Mouse (Mus musculus) left cerebral cortex, postnatal 25 days (tissue): ENCODE results near the gene Cnn1. TPM values are rescaled to one million over a fixed set of nuclear protein-coding genes. Genes with fewer than 3 reads are reported as not detected.

Experiments used
- DNase-seq, 2 experiments: peaks; one replicate each; pipeline ENCODE4 v3.0.0; 2022; ENCODE audit warnings: low spot score in 2 of 2, mixed read lengths in 1 of 2
- intact Hi-C: fragments of 180-260 bp; cut with DNase I; formaldehyde crosslinking; loops from one replicate; pipeline ENCODE4 v1.15.1; 2025
- total RNA-seq, 2 experiments: library from RNA; stranded (reverse); gene quantifications; 2 replicates each; pipeline ENCODE4 v1.2.3; 2021

The Cnn1 gene
- total RNA-seq, 2 experiments from 2014 or later: 0.25 to 1.0 TPM

DNA sequence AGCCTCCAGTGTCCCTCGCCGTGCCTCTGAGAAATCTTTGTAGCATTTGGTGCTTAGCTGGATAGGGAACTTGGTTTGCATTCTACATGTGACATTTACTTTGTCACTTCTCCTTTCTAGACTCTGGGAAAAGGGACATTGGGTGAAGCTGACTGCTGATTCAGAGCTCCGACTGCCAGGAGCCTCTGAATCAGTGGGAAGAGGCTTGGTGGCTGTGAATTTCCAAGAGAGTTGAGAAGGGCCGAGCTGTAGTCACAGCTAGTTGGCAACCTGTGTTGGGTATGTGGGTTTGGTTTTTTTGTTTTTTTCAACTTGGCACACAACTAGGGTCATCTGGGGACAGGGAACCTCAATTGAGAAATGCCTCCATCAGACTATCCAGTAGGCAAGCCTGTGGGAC lies 20.5 kb downstream of the Cnn1 start:
- intact Hi-C loops: no loop called here
- DNase-seq: peak in 1 of 2 experiments; percentile 87

DNA sequence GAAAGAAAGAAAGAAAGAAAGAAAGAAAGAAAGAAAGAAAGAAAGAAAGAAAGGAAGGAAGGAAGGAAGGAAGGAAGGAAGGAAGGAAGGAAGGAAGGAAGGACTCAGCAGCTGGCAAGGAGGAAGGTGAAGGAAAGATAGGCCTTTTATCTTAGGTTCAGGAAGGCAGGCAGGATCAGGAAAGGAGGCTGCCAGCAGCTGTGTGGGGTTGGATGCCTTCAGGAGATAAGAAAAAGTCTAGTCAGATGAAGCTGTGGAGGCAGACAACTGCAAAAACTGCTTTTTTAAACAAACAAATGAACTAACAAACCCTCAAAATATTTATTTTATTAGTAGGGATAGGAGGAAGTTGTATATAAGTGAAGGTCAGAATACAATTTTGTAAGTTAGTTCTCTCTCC lies 22.5 kb downstream of the Cnn1 start:
- intact Hi-C loops: no loop called here
- no peak for DNase-seq

DNA sequence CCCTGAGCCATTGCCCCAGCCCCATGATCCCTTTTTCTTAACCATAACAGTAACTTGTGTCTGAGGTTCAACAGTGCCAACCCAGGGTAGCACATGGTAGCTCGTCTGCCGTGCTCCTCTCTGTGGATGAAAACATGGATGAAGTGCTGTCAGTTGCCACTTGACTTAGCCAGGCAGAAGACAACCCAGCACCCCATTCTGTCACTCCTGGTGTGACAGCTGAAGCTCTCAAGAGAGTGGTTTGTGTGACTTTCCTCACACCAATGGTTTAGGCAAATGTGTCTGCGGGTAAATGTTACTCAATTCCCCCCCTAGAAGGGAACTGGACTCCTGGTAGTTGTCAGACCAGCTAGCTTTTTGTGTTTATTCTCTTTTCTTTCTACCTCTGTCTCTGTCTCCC lies 23.0 kb downstream of the Cnn1 start:
- no peak for DNase-seq
- intact Hi-C loops: no loop called here

DNA sequence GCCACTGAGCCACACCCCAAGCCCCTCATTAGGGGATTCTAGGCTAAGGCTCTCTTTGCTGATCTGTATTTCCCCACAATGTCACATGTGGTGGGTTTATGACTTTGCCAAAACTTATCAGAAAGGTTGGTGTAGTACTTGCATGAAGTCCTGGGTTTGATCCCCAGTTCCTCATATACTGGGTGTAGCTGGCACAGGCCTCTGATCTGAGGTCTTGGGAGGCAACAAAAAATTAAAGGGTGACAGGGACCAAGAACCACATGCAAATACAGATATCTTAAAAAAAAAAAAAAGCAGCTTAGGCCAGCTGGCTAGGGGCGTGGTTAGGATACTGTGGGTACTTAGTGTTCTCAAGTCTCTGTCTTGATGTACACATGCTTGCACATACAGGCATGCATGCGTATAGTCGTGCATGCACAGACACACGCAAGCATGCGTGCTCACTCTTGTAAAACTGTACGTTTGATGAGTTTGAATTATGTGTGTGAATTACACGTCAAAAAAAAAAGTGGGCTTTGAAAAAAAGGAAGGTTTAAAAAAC lies 24.1 kb downstream of the Cnn1 start:
- DNase-seq: no peak
- intact Hi-C loops: no loop called here

DNA sequence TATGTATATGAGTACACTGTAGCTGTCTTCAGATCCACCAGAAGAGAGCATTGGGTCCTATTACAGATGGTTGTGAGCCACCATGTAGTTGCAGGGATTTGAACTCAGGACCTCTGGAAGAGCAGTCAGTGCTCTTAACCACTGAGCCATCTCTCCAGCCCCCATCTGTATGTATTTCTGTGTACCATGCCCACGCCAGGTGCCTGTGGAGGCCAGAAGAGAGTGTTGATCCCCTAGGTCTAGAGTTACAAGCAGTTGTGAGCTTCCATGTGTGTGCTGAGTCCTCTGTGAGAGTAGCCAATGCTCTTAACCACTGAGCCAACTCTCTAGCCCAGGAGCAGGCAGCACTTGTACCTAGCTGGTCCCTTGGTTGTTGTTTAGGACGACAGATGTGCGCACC lies 25.2 kb downstream of the Cnn1 start:
- intact Hi-C loops: no loop called here
- no peak for DNase-seq

DNA sequence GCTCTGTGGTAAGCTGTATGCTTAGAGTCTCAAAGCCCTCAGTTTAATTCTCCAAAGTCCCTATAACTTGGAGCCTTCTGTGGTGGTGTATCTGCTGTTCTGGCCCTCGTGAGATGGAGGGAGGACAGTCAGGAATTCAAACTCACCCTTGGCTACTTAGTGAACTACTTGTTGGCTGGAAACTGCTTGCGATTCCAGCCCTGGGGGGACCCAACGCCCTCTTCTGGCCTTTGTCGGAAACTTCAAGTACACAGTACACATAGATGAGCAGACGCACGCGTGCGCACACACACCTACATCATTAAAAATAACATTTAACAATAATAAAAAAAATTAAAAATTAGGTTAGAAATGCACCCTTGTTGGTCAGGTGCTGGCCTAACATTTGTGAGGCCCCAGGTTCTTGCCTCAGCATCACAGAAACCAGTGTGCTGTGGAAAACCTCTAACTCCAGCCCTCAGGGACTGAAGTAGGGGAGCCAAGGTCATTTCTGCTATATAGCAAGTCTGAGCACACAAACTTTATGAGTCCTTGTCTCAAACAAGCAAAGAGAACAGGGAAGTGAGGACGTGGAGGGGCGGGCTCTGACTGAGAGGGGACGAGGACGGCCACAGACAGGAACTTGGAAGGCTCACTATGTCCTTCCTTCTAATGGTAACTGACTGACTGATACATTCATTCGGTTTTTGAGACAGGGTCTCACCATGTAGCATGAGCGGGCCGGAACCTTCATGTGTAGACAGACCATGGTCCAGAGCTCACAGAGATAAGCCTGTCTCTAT lies 26.4 kb downstream of the Cnn1 start:
- DNase-seq: no peak
- intact Hi-C loops: no loop called here

DNA sequence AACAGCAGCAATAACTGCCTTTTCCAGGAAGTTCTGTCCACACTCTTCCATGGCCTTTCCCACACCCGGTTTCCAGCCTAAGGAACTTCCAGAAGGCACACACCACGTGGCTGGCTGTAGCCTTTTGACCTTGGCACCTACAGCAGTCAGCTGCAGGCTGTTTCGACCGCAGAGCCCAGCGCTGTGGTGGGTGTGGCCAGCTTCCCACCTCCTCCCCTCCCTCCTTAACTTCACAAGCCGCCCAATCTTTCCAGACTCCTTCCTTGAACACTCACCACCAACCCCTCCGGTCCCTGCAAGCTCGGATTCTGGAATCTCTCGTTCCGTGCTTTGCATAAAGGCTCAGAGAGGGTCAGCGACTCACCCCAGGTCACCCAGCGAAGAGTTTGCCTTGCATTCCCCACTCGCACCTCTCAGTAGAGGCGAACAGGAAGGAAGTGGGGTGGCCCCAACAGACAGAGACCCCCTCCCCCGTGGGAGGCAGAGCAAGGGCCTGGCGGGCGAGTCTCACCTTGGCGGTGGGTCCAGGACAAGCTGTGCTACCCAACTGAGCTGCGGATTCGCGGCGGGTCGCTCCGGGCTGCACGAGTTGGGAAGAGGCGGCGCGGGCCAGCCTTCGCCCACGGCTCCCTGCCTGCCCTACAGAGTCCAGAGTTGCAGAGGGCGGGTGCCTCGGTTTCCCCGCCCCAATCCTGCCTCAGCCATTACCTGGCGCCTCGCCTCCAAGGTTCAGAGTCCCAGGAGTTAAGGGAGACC lies 32.4 kb downstream of the Cnn1 start:
- intact Hi-C loops: no loop called here
- no peak for DNase-seq

DNA sequence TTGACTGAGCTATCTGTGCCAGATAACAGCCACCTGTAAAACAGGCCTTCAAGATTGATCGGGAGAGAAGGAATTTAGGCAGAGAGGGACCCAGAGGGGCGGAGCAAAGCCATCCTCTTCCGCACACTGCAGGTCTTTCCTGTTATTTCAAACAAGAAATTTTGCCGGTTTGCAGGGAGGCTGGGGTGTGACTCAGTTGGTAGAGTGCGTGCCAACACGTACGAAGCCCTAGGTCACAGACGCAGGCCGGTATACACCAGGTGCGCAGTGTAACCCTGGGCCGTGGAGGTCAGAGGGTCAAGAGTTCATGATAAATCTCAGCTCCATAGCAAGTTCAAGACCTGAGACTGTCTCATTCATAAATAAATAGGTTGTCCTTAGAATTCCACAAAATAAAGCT lies 33.2 kb downstream of the Cnn1 start:
- intact Hi-C loops: no loop called here
- no peak for DNase-seq

DNA sequence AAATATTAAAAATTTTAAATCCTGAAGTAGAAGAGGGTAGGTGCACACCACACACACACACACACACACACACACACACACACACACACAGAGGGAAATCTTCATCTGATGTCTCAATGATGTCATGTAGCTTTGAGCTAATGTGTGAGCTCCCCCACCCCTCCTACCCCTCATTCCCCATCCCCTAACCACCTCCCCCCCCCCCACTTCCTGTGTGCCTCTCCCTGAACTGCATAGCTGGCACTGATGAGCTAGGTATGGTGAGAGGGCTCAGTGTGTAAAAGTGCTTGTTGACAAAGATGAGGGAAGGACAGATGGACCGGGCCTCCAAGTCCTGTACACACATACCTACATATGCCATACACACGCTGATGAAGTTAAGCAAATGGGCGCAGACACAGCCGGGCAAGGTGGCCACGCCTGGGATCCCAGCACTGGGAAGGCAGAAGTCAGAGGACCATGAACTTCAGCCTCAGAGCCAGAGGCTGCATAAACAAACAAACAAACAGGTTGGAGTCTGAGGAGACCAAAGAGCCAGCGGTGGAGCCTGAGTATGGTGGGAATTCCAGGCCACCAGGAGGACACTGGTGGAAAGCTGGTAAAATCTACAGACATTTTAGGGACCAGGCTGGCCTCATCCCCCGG lies 35.4 kb downstream of the Cnn1 start:
- intact Hi-C loops: no loop called here
- DNase-seq: no peak

DNA sequence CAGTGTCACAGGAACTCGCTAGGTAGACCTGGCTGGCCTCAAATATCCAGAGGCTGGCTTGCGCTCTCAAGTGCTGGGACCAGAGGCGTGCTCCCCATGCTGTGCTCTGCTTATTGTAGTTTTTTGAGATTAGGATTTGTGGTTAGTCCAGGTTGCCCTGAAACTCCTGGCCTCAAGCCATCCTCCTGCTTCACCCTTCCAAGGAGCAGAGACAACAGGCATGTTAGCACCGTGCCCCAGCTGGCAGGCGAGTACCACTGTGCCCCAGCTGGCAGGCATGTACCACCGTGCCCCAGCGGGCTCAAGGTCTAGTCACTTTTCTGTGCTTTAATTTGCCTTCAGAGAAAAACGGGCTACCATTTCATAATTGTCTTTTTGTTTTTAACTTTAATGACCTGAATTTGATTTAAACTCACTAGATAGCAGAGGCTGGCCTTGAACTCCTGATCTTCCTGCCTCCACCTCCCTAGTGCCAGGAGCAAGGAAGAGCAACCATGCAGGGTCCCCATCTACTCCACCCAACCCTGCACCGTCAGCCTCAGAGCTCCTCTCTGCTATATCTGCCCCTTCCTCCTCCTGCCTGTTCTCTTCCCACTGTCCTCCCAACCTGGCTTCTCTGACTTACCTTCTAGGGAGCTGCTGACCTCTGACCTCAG lies 36.1 kb downstream of the Cnn1 start:
- intact Hi-C loops: no loop called here
- DNase-seq: no peak

DNA sequence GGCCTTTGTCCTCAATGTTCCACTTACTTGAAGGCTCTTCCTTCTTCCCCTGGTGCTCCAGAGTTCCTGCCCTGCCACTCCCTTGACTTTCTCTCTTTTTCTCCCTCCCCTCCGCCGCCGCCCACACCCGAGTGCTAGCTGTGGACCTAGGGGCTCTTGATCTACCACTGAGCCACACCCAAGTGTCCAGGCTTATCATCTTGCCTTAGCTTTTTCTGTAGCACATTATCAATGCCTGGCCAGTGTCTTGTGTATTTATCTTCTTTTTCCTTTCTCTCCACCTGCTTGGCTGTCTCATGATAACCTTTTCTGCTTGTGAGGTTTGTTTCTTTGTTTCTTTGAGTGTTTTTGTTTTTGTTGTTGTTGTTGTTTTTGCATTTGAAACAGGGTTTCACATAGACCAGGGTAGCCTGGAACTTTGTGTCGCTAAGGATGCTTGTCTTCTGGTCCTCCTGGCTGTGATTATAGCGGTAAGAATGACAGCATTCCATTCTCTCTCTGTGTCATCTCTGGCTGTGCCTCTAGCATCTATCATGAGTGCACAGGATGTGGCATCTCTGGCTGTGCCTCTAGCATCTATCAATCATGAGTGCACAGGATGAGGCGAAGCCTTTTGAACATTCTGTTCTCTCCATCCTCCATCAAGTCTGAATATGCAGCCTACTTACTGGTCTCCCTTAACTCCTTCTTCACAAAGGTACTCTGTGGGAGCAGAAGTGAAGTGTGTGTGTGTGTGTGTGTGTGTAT lies 36.8 kb downstream of the Cnn1 start, which contains the start of gene Acp5:
TSS of gene Acp5 (minus strand) at position 68 of the 747 bp plus-strand sequence.
- DNase-seq: no peak
- intact Hi-C loops: no loop called here

DNA sequence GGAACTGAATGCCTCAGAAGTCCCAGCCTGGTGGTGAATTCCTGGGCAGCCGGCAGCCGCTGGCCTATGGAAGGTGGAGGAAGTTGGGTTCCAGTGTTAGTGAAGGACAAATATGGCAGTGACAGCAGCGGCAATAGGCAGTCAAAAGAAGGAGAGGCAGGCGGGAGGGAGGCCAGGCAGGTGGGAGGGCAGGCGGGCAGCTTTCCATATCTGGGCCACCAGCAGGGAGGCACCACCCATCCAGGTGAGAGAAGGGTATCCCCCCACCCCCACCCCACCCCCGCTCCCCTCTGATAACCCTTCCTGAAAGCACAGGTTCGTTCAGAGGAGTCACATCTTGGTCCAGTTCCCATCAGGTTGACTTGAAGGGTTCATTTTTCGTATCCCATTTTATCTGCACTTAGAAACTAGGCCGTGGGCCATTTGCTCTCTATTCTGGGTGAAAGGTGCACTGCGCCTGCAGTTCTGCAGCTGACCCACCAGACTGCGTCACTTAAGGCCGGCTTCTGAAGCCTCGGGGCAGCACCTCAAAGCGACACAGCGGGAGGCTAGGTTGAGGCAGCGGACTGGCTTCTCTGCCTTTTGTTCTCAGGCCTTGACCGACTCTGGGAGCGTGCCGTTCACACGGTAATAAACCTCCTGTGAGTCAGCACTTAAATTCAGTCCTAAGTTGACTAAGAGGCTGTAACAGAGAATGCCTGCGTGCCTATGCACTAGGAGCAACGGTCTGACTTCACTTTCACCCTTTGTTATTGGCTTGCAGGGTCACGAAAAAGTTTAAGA lies 37.9 kb downstream of the Cnn1 start:
- intact Hi-C loops: no loop called here
- no peak for DNase-seq

DNA sequence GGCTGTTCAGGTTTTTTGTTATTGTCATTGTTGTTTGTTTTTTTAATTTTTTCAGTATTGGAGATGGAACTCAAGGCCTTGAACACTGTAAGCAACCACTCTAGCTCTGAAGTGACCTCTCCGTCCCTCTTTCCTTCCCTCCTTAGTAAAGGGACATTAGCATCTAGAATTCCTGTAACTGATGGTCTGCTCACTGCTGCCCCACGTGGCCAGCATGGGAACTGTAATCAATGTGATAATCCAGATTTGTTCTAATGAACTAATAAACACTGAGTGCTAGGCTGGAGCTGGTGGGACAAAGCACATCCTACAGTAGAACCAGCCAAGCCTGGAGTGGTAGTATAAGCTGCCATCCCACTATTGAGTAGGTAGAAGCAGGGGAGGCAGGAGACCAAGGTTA lies 39.5 kb downstream of the Cnn1 start:
- DNase-seq: no peak
- intact Hi-C loops: no loop called here

DNA sequence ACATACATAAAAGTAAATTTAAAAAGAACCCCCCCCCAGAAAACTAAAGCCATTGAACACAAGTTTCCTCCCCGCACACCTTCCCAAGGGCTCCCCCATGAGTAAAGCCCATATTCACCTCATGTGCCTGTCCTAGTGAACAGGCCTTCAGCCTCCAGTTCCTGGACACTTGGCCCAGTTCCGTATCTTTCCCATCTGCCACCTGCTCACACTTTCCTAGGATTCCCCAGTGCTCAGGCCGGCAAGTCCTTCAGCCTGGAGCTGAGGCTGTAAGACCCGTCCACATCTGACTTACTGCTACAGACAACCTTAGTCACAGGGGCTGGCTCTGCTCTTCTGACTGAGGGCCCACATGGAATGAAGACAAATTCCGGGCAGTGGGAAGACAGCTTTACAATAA lies 40.7 kb downstream of the Cnn1 start:
- intact Hi-C loops: loop anchor here (5.0 kb wide), 1 partner anchor 162 kb away; no protein-coding TSS in a partner anchor
- no peak for DNase-seq

DNA sequence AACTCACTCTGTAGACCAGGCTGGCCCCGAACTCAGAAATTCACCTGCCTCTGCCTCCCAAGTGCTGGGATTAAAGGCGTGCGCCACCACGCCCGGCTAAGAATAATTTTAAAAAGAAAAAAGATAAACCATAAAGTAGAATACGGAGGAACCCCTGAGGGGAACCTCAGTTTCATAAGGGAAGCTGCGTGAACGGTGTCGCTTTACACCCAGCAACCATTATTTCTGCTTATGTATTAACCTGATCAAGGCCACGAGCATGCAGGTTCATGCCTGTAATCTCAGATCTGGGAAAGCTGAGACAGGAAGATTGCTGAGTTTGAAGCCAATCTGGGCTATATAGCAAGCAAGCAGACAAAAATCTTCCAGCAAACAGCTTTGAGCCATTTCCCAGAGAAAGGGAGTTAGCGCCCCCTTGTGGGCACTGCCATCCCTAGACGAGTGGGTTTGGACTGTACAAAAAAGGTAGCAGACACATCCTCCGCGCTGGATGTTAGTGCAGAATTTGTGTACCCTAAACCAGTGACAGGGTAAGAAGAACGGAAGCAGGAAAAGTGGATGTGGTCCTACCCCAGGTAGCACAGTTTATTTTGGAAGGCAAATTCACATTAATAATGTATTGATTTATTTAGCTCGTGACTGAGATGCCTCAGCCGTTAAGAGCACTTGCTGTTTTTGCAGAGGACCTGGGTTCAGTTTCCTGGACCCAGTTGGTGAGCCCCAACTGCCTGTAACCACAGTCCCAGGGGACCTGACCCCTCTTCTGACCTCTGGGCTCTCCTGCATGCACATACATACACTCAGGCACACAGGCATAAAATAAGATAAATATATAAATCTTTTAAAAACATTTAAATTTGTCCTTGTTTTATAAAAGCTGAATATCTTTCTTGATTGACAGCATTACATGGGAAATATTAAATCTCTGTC lies 44.4 kb downstream of the Cnn1 start:
- intact Hi-C loops: loop anchor here (2.0 to 5.0 kb wide), 2 partner anchors 77 to 166 kb away; no protein-coding TSS in a partner anchor
- peak; percentile 84 to 92 for DNase-seq

DNA sequence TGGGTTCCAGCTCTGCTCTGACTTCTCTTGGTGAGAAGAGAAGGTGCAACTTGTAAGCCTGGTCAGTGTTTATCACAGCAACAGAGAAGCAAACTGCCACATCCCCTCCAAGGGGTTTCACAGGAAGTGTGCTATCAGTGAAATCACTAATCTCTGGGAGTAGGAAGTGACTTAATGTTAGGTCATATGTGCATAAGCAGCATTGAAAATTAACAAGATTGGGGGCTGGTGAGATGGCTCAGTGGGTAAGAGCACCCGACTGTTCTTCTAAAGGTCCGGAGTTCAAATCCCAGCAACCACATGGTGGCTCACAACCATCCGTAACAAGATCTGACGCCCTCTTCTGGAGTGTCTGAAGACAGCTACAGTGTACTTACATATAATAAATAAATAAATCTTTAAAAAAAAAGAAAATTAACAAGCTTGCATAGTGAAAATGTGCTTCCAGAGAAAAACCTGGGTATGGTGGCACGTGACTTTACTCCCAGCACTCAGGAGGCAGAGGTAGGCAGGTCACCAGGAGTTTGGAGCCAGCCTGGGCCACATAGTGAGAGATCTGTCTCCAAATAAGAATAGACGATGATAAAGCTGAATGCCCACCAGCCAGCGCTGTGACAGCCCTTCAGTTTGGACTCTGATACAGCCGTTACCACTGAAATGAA lies 45.4 kb downstream of the Cnn1 start:
- intact Hi-C loops: loop anchor here (5.0 kb wide), 1 partner anchor 167 kb away; no protein-coding TSS in a partner anchor
- no peak for DNase-seq
